Comparison of ENCODE assay signal across 26 mouse cellular contexts in the genomic region with DNA sequence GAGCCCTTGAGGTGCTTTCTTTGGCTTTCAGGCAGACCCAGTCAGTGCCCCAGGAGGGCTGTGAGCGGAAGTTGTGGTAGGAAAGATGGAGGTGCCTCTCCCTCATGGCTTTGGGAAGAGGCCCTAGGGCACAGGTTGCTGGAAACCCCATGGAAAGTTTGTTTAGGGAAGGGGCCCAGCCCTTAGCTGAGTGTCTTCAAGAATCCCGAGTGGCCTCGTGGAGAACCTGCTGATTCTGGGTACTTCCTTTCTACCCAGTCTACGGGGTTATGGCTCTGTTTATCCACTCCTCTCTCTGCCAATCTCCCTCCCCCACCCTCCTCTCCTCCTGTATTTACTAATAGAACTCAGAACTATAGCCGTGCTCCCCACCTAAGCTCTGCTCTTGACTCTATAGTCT. TPM values are rescaled to one million over a fixed set of nuclear protein-coding genes. Genes with fewer than 3 reads are reported as not detected.
DNase-seq lines count a peak whose midpoint lies in the region; ATAC-seq and TF ChIP-seq lines count a peak whose summit lies in the region.
"Had no signal": no experiment of that assay in that cellular context is flagged by ENCODE, and none has a peak within 500 bp of the region (broad histone marks: within the 10 kb centered on the region; RNA-seq: fewer than 3 reads in every experiment).

No protein-coding gene starts in this region.

- H3K4me1 ChIP-seq in liver, postnatal 0 days (ENCODE audit: insufficient read depth), result peaks cover 53% of the 10 kb centered on the region
- peaks cover 38% of the 10 kb centered on the region for H3K4me1 ChIP-seq in liver, embryonic 12.5 days
- H3K4me1 ChIP-seq in lung, embryonic 15.5 days, result peaks cover 21% of the 10 kb centered on the region
- peaks cover 14% of the 10 kb centered on the region; the same call in 1 of the 2 replicates for H3K4me1 ChIP-seq in lung, postnatal 0 days (ENCODE audit: insufficient read depth, low read depth, low read length)
- no peaks in the 10 kb centered on the region; the same call in 1 of the 2 replicates for H3K4me1 ChIP-seq in midbrain, embryonic 11.5 days (ENCODE audit: control insufficient read depth, insufficient read depth, low read length)
- H3K4me1 ChIP-seq in midbrain, postnatal 0 days (ENCODE audit: insufficient read depth, low read length), result 0 out of 2 replicates have a peak, but pooled peaks cover 5% of the 10 kb centered on the region

- no peaks in the 10 kb centered on the region for H3K9me3 ChIP-seq in liver, postnatal 0 days (ENCODE audit: low read length)
- H3K9me3 ChIP-seq in liver, embryonic 12.5 days (replicated peaks), result no peaks in the 10 kb centered on the region
- H3K9me3 ChIP-seq in lung, embryonic 15.5 days, result no peaks in the 10 kb centered on the region
- H3K9me3 ChIP-seq in lung, postnatal 0 days (ENCODE audit: low read length), result no peaks in the 10 kb centered on the region
- H3K9me3 ChIP-seq in midbrain, embryonic 11.5 days (ENCODE audit: control insufficient read depth, low read length), result no peaks in the 10 kb centered on the region
- H3K9me3 ChIP-seq in midbrain, postnatal 0 days (ENCODE audit: low read length), result no peaks in the 10 kb centered on the region
- H3K9me3 ChIP-seq: embryonic facial prominence, embryonic 10.5 days; embryonic facial prominence, embryonic 12.5 days; forebrain, embryonic 13.5 days had no signal

- H3K27me3 ChIP-seq in liver, postnatal 0 days (ENCODE audit: insufficient read depth, low read length), result no peaks in the 10 kb centered on the region
- no peaks in the 10 kb centered on the region for H3K27me3 ChIP-seq in liver, embryonic 12.5 days (replicated peaks)
- H3K27me3 ChIP-seq in lung, embryonic 15.5 days, result no peaks in the 10 kb centered on the region
- no peaks in the 10 kb centered on the region for H3K27me3 ChIP-seq in lung, postnatal 0 days (replicated peaks; ENCODE audit: insufficient read depth, low read length)
- H3K27me3 ChIP-seq in midbrain, embryonic 11.5 days (ENCODE audit: control insufficient read depth, insufficient read depth, low read length), result no peaks in the 10 kb centered on the region
- no peaks in the 10 kb centered on the region for H3K27me3 ChIP-seq in midbrain, postnatal 0 days (ENCODE audit: insufficient read depth, low read length)
- H3K27me3 ChIP-seq: CH12.LX; embryonic facial prominence, embryonic 12.5 days; forebrain, embryonic 13.5 days; Patski had no signal

- H3K27ac ChIP-seq in liver, postnatal 0 days (ENCODE audit: low read depth), result 0 out of 2 replicates have a peak overlapping the region, but pooled peaks have one; percentile 6
- no peak overlapping the region for H3K27ac ChIP-seq in liver, embryonic 12.5 days
- H3K27ac ChIP-seq in lung, embryonic 15.5 days, result no peak overlapping the region
- no peak overlapping the region for H3K27ac ChIP-seq in lung, postnatal 0 days (ENCODE audit: low read length)
- H3K27ac ChIP-seq in midbrain, embryonic 11.5 days (ENCODE audit: low read depth, low read length), result no peak overlapping the region
- no peak overlapping the region for H3K27ac ChIP-seq in midbrain, postnatal 0 days (ENCODE audit: low read depth, low read length)
- H3K27ac ChIP-seq: embryonic facial prominence, embryonic 10.5 days; embryonic facial prominence, embryonic 12.5 days; forebrain, embryonic 13.5 days had no signal

- 40% methylated on average over 5 of the region's 5 CpGs for WGBS in liver, postnatal 0 days (ENCODE audit: insufficient replicate concordance)
- 52% methylated on average over 5 of the region's 5 CpGs for WGBS in liver, embryonic 12.5 days (ENCODE audit: insufficient replicate concordance)
- 38% methylated on average over 5 of the region's 5 CpGs for WGBS in lung, embryonic 15.5 days
- WGBS in lung, postnatal 0 days, result 25% methylated on average over 5 of the region's 5 CpGs
- 82% methylated on average over 5 of the region's 5 CpGs for WGBS in midbrain, embryonic 11.5 days
- 82% methylated on average over 5 of the region's 5 CpGs for WGBS in midbrain, postnatal 0 days

- no peak overlapping the region for H3K4me3 ChIP-seq in liver, postnatal 0 days (ENCODE audit: low read depth, low read length)
- no peak overlapping the region for H3K4me3 ChIP-seq in liver, embryonic 12.5 days
- H3K4me3 ChIP-seq in lung, embryonic 15.5 days, result no peak overlapping the region
- H3K4me3 ChIP-seq in lung, postnatal 0 days (ENCODE audit: low read depth, low read length), result no peak overlapping the region
- no peak overlapping the region for H3K4me3 ChIP-seq in midbrain, embryonic 11.5 days (ENCODE audit: low read depth, low read length)
- H3K4me3 ChIP-seq in midbrain, postnatal 0 days (ENCODE audit: low read depth, low read length), result no peak overlapping the region
- H3K4me3 ChIP-seq: embryonic facial prominence, embryonic 10.5 days; embryonic facial prominence, embryonic 12.5 days; forebrain, embryonic 13.5 days had no signal

- ATAC-seq in liver, postnatal 0 days, result no peak
- no peak for ATAC-seq in liver, embryonic 12.5 days
- ATAC-seq in lung, embryonic 15.5 days (ENCODE audit: borderline replicate concordance, extremely low read depth, low FRiP score, low TSS enrichment), result peak; percentile 35; the same call in 1 of the 2 replicates
- ATAC-seq in lung, postnatal 0 days, result peak; percentile 58
- ATAC-seq in midbrain, embryonic 11.5 days (ENCODE audit: low FRiP score), result no peak
- no peak for ATAC-seq in midbrain, postnatal 0 days (ENCODE audit: low FRiP score)
- ATAC-seq: activated CD4-positive, CD25-positive, alpha-beta regulatory T cell, adult 4 months; CD4-positive, CD25-positive, alpha-beta regulatory T cell, adult 4 months; forebrain, embryonic 13.5 days; Patski had no signal

- no peaks in the 10 kb centered on the region for H3K36me3 ChIP-seq in liver, postnatal 0 days (replicated peaks; ENCODE audit: insufficient read depth, low read length)
- no peaks in the 10 kb centered on the region for H3K36me3 ChIP-seq in liver, embryonic 12.5 days
- no peaks in the 10 kb centered on the region for H3K36me3 ChIP-seq in lung, embryonic 15.5 days
- H3K36me3 ChIP-seq in lung, postnatal 0 days (ENCODE audit: insufficient read depth, low read length), result no peaks in the 10 kb centered on the region
- H3K36me3 ChIP-seq in midbrain, embryonic 11.5 days (ENCODE audit: control insufficient read depth, insufficient read depth, low read length), result no peaks in the 10 kb centered on the region
- H3K36me3 ChIP-seq in midbrain, postnatal 0 days (ENCODE audit: insufficient read depth, low read length), result no peaks in the 10 kb centered on the region
- H3K36me3 ChIP-seq: embryonic facial prominence, embryonic 12.5 days; G1E had no signal

- no peak for TF ChIP-seq EP300 in liver, postnatal 0 days (IDR thresholded peaks at IDR 0.05; ENCODE audit: low read depth)
- no peak for TF ChIP-seq EP300 in lung, postnatal 0 days (IDR thresholded peaks at IDR 0.05)

- no peak for TF ChIP-seq CTCF in liver, postnatal 0 days (IDR thresholded peaks at IDR 0.05; ENCODE audit: low read depth)
- TF ChIP-seq CTCF in lung, postnatal 0 days (IDR thresholded peaks at IDR 0.05), result no peak
- TF ChIP-seq CTCF in midbrain, postnatal 0 days (IDR thresholded peaks at IDR 0.05), result no peak

- H3K9ac ChIP-seq in liver, postnatal 0 days (replicated peaks), result no peak overlapping the region
- no peak overlapping the region for H3K9ac ChIP-seq in liver, embryonic 12.5 days
- H3K9ac ChIP-seq in lung, embryonic 15.5 days, result no peak overlapping the region
- no peak overlapping the region for H3K9ac ChIP-seq in lung, postnatal 0 days (replicated peaks; ENCODE audit: low read depth)
- no peak overlapping the region for H3K9ac ChIP-seq in midbrain, embryonic 11.5 days (ENCODE audit: low read length)
- H3K9ac ChIP-seq in midbrain, postnatal 0 days (replicated peaks; ENCODE audit: low read length, poor library complexity, severe bottlenecking), result no peak overlapping the region
- H3K9ac ChIP-seq: embryonic facial prominence, embryonic 12.5 days; forebrain, embryonic 13.5 days had no signal

- DNase-seq in liver, postnatal 0 days, result no peak
- no peak for DNase-seq in lung, postnatal 25 days (ENCODE audit: low spot score)
- peak; percentile 32 for DNase-seq in lung, postnatal 0 days (ENCODE audit: low spot score)
- DNase-seq in lung, postnatal 4 days, result no peak
- peak; percentile 35 for DNase-seq in midbrain, embryonic 11.5 days (ENCODE audit: low spot score, missing footprints)
- no peak for DNase-seq in midbrain, postnatal 0 days (ENCODE audit: low spot score)
- DNase-seq: adrenal gland, adult 8-10 months; adrenal gland, postnatal 14 days; adrenal gland, postnatal 36 days; B cell, adult 2 months; cerebellum, adult 11-12 months; cerebellum, adult 2 months; cerebellum, adult 9-10 months; cerebellum, postnatal 10 days; cerebellum, postnatal 25 days had no signal

- no peak overlapping the region for H3K4me2 ChIP-seq in liver, postnatal 0 days (ENCODE audit: low read depth, low read length)
- H3K4me2 ChIP-seq in liver, embryonic 12.5 days, result no peak overlapping the region
- H3K4me2 ChIP-seq in lung, embryonic 15.5 days, result no peak overlapping the region
- H3K4me2 ChIP-seq in lung, postnatal 0 days (replicated peaks; ENCODE audit: low read depth, low read length), result no peak overlapping the region
- H3K4me2 ChIP-seq in midbrain, embryonic 11.5 days, result no peak overlapping the region
- no peak overlapping the region for H3K4me2 ChIP-seq in midbrain, postnatal 0 days (ENCODE audit: low read depth, low read length, poor library complexity, severe bottlenecking)
- H3K4me2 ChIP-seq: embryonic facial prominence, embryonic 12.5 days; forebrain, embryonic 13.5 days had no signal

RNA-seq across cellular contexts. Expression of gene Bcr, which starts 15.3 kb away (rescaled TPM):
- polyA plus RNA-seq in liver, postnatal 0 days (2015; fragmentation: Nextera tagmentation; extraction: Ambion mirVana), result 3.4 and 3.6 TPM in 2 replicates
- polyA plus RNA-seq in liver, embryonic 12.5 days (2016; fragmentation: Nextera tagmentation; extraction: Ambion mirVana), result 2.2 and 2.4 TPM in 2 replicates
- 8.6 and 8.9 TPM in 2 replicates for polyA plus RNA-seq in lung, embryonic 15.5 days (2015; fragmentation: Nextera tagmentation; extraction: Ambion mirVana)
- polyA plus RNA-seq in lung, postnatal 0 days (2015; fragmentation: Nextera tagmentation; extraction: Ambion mirVana), result 16.5 and 20.2 TPM in 2 replicates
- 7.6 and 9.0 TPM in 2 replicates for polyA plus RNA-seq in midbrain, embryonic 11.5 days (2014; fragmentation: Nextera tagmentation; extraction: Ambion mirVana)
- 59.8 and 63.5 TPM in 2 replicates for total RNA-seq in midbrain, postnatal 0 days (2014; rRNA removed)
- 9.4 and 11.0 TPM in 2 replicates for polyA plus RNA-seq in midbrain, postnatal 0 days (2015; fragmentation: Nextera tagmentation; extraction: Ambion mirVana)
- polyA plus RNA-seq: G1E had no signal

RNA-seq across cellular contexts. Expression of gene Rab36, which starts 38.8 kb away (rescaled TPM):
- polyA plus RNA-seq in liver, postnatal 0 days (2015; fragmentation: Nextera tagmentation; extraction: Ambion mirVana), result 1.7 TPM in 2 replicates
- 3.4 and 4.1 TPM in 2 replicates for polyA plus RNA-seq in liver, embryonic 12.5 days (2016; fragmentation: Nextera tagmentation; extraction: Ambion mirVana)
- 11.0 and 13.1 TPM in 2 replicates for polyA plus RNA-seq in lung, embryonic 15.5 days (2015; fragmentation: Nextera tagmentation; extraction: Ambion mirVana)
- polyA plus RNA-seq in lung, postnatal 0 days (2015; fragmentation: Nextera tagmentation; extraction: Ambion mirVana), result 4.7 and 6.1 TPM in 2 replicates
- polyA plus RNA-seq in midbrain, embryonic 11.5 days (2014; fragmentation: Nextera tagmentation; extraction: Ambion mirVana), result 4.9 and 6.2 TPM in 2 replicates
- 15.5 and 18.1 TPM in 2 replicates for total RNA-seq in midbrain, postnatal 0 days (2014; rRNA removed)
- polyA plus RNA-seq in midbrain, postnatal 0 days (2015; fragmentation: Nextera tagmentation; extraction: Ambion mirVana), result 28.4 and 30.9 TPM in 2 replicates
- polyA plus RNA-seq: G1E had no signal

RNA-seq across cellular contexts. Expression of gene Rsph14, which starts 43.3 kb away (rescaled TPM):
- 0.20 TPM in 1 of 2 replicates, not detected in the other for polyA plus RNA-seq in liver, postnatal 0 days (2015; fragmentation: Nextera tagmentation; extraction: Ambion mirVana)
- 0.08 TPM in 1 of 2 replicates, not detected in the other for polyA plus RNA-seq in liver, embryonic 12.5 days (2016; fragmentation: Nextera tagmentation; extraction: Ambion mirVana)
- polyA plus RNA-seq in lung, embryonic 15.5 days (2015; fragmentation: Nextera tagmentation; extraction: Ambion mirVana), result 0.96 and 2.1 TPM in 2 replicates
- 8.8 and 8.9 TPM in 2 replicates for polyA plus RNA-seq in lung, postnatal 0 days (2015; fragmentation: Nextera tagmentation; extraction: Ambion mirVana)
- polyA plus RNA-seq in midbrain, embryonic 11.5 days (2014; fragmentation: Nextera tagmentation; extraction: Ambion mirVana), result not detected in 2 replicates
- 0.27 and 1.5 TPM in 2 replicates for total RNA-seq in midbrain, postnatal 0 days (2014; rRNA removed)
- polyA plus RNA-seq in midbrain, postnatal 0 days (2015; fragmentation: Nextera tagmentation; extraction: Ambion mirVana), result 0.43 and 1.2 TPM in 2 replicates
- total RNA-seq: CH12.LX had no signal
- polyA plus RNA-seq: activated CD4-positive, CD25-positive, alpha-beta regulatory T cell, adult 4 months; CD4-positive, CD25-positive, alpha-beta regulatory T cell, adult 4 months; embryonic facial prominence, embryonic 10.5 days; embryonic facial prominence, embryonic 12.5 days; forebrain, embryonic 11.5 days; G1E; Patski had no signal

Comparison
In these comparisons a context has a peak if more than half of its experiments do, and no peak if none do; other contexts are left out.
1. DNase-seq: peak in lung, postnatal 0 days (single experiment) and midbrain, embryonic 11.5 days (single experiment); none in liver, postnatal 0 days (single experiment), lung, postnatal 25 days (single experiment), lung, postnatal 4 days (0 of 2) and midbrain, postnatal 0 days (single experiment).
2. ATAC-seq: peak in lung, embryonic 15.5 days (single experiment) and lung, postnatal 0 days (single experiment); none in liver, postnatal 0 days (single experiment), liver, embryonic 12.5 days (single experiment), midbrain, embryonic 11.5 days (single experiment) and midbrain, postnatal 0 days (single experiment).